Mouse (Mus musculus): ENCODE data around the gene Col4a3.

DNA sequence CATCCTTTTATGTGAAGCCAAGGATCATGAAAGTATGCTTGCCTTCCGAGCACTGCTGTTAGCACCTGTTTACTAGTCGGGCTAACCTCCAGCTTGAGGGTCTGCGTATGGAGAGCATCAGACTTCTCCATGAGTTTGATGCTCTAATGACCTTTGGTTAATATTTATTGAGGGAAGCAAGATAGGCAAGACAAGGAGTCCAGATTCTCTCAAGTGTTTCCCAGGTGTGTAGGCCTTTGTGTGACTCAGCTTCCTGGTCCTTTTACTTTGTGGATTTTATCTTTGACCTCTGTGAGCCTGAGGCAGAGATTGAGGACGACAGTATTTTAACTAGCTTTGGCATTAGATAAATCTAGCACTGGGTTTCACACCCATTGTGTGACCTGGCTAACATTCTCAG, 179.9 kb downstream of the Col4a3 start:
- TF ChIP-seq CTCF (IDR thresholded peaks at IDR 0.05; ENCODE audit: low read depth): no peak
- TF ChIP-seq EP300 (IDR thresholded peaks at IDR 0.05; ENCODE audit: low read depth): no peak

Data from heart, postnatal 0 days (tissue).